Mouse (Mus musculus) limb, embryonic 11.5 days (tissue): ENCODE measurements at regions not wholly inside any gene's neighbourhood (a gene's known extent, or its start where the extent isn't known, plus 50 kb on each side); places are given as distances from the start of the nearest gene placed in this dataset.
A peak's percentile ranks its signal among the peaks of the same experiment; 100 is the strongest.

Experiments used
- ATAC-seq: fragments of 200-750 bp; cut with Nextera tagmentation; 2 replicates; pipeline ENCODE4 v1.8.0; 2017; ENCODE audit warnings: low read depth; ENCODE audit not compliant: insufficient number of reproducible peaks, low FRiP score, low TSS enrichment
- DNase-seq: peaks from one replicate; pipeline ENCODE4 v3.0.0-alpha.2; 2015; ENCODE audit warnings: low spot score
- H3K27ac ChIP-seq: fragments of 300-500 bp; sonication (generic); replicated peaks from 2 replicates; pipeline ENCODE4 v1.5.1; 2014; ENCODE audit warnings: low read depth, mild to moderate bottlenecking, low read length
- H3K27me3 ChIP-seq: fragments of 300-500 bp; sonication (generic); 2 replicates; pipeline ENCODE4 v1.6.1; 2014; ENCODE audit warnings: mild to moderate bottlenecking, low read length, mixed read lengths; ENCODE audit not compliant: control insufficient read depth, insufficient read depth
- H3K36me3 ChIP-seq: fragments of 300-500 bp; sonication (generic); 2 replicates; pipeline ENCODE4 v1.6.1; 2014; ENCODE audit warnings: mild to moderate bottlenecking, low read length, moderate library complexity, mixed read lengths; ENCODE audit not compliant: control insufficient read depth, insufficient read depth
- H3K4me1 ChIP-seq: fragments of 300-500 bp; sonication (generic); 2 replicates; pipeline ENCODE4 v1.6.1; 2014; ENCODE audit warnings: low read length, mixed read lengths; ENCODE audit not compliant: control insufficient read depth, insufficient read depth
- H3K4me2 ChIP-seq: fragments of 300-500 bp; sonication (generic); 2 replicates; pipeline ENCODE4 v1.6.1; 2014; ENCODE audit warnings: low read depth, mild to moderate bottlenecking, moderate library complexity; ENCODE audit not compliant: severe bottlenecking
- H3K4me3 ChIP-seq: fragments of 300-500 bp; sonication (generic); 2 replicates; pipeline ENCODE4 v1.5.1; 2014; ENCODE audit warnings: low read depth, low read length
- H3K9ac ChIP-seq: fragments of 300-500 bp; sonication (generic); 2 replicates; pipeline ENCODE4 v1.6.1; 2014; ENCODE audit warnings: mild to moderate bottlenecking, low read length
- H3K9me3 ChIP-seq: fragments of 300-500 bp; sonication (generic); 2 replicates; pipeline ENCODE4 v1.6.1; 2016; ENCODE audit warnings: low read length; ENCODE audit not compliant: control insufficient read depth
- WGBS: fragments of 180-500 bp; shearing (Covaris S2); extraction: QIAGEN DNeasy Blood & Tissue Kit; methylation state at CpG from one replicate; pipeline ENCODE4 v1.1.7; 2014; 5-methylcytosine and 5-hydroxymethylcytosine counted together

DNA sequence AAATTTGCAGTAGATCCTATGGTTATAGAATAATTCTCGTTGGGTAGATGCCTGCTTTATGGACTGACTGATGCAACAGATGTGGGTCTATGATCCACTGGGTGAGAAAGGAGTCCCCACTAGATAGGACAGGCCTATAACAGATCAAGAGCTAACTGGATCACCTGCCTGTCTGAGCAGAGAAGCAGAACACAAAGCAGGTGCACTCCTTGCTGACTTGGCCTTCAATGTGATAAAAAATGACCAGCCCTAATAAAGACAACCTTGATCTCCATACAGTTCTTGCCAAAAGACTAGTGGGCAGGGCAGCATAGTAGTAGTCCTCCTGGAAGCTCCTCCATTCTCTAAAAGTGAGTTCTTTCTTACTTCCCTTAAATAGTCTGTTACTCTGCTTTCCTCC, 109.6 kb upstream of the Abcb5 start:
- no peak overlapping the region for H3K4me3 ChIP-seq
- H3K9ac ChIP-seq = no peak overlapping the region
- no peak for ATAC-seq
- H3K27ac ChIP-seq = no peak overlapping the region
- no peaks in the 10 kb centered on the region for H3K36me3 ChIP-seq
- no peaks in the 10 kb centered on the region for H3K9me3 ChIP-seq
- H3K27me3 ChIP-seq = no peaks in the 10 kb centered on the region
- whole genome bisulfite sequencing = 86% methylated on average over 1 of the region's 1 CpGs
- no peak overlapping the region for H3K4me2 ChIP-seq
- H3K4me1 ChIP-seq = no peaks in the 10 kb centered on the region
- no peak for DNase-seq

DNA sequence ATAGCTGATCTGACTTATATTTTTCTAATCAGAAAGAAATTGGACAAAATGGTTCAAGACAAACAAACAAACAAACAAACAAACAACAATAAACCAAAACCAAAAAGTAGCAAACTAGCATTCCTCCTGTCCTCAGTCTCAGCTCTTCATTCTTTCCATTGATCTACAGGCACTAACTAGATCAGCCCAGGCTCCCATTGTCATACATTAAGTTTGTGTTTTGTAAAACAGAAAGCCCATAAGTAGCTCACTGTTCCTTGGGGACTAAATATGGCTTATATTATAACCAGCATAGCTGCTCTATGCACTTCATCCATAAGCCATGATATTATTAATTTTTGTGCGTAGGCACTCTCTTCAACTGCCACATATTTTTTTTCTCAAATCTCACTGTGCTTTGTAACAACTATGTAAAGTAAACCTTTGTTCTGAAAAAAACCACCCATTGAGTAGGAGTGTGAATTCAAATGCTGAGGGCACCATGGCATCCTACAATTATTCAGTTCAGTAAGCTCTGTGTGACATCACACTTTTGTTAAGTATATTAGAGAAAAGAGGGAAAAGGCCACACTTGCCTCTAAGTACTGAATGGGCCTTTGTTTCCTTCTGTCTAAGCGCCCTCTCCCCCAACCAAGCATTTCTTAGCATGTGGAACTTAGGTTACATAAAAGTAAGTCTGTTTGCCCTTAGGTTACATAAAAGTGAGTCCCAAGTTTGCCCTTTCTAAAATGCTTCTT, 108.7 kb upstream of the Abcb5 start:
- WGBS = 73% methylated on average over 2 of the region's 2 CpGs
- ATAC-seq (peak; percentile 48; the same call in 1 of the 2 replicates), DNase-seq (no peak)

DNA sequence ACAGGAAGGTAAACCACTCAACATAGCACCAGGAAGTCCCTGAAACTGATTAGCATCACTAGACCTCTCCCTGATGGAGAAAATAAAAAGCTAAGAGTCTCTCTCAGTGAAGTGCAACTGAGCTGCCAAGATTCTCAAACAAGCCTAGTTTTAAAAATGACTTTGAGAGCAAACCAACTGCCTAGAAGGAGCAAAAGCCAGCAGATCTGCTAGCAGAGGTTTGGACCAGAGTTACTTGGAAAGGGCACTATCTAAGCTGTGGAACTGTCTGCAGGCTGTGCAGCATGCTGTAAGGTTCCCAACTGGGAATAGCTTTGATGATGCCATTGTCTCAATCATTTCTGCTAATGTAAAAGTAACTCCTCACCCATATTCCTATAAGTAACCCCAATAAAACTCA, 107.9 kb upstream of the Abcb5 start:
- no peak overlapping the region for H3K4me3 ChIP-seq
- no peak overlapping the region for H3K27ac ChIP-seq
- no peak overlapping the region for H3K4me2 ChIP-seq
- H3K36me3 ChIP-seq = no peaks in the 10 kb centered on the region
- H3K27me3 ChIP-seq = no peaks in the 10 kb centered on the region
- DNase-seq (no peak), ATAC-seq (no peak)
- no peak overlapping the region for H3K9ac ChIP-seq
- H3K4me1 ChIP-seq = no peaks in the 10 kb centered on the region
- no peaks in the 10 kb centered on the region for H3K9me3 ChIP-seq

More for the DNA sequence above, 108.7 kb upstream of the Abcb5 start:
- no peaks in the 10 kb centered on the region for H3K9me3 ChIP-seq
- H3K4me2 ChIP-seq = no peak overlapping the region
- no peaks in the 10 kb centered on the region for H3K4me1 ChIP-seq
- H3K27me3 ChIP-seq = no peaks in the 10 kb centered on the region
- no peak overlapping the region for H3K4me3 ChIP-seq
- H3K27ac ChIP-seq = no peak overlapping the region
- no peak overlapping the region for H3K9ac ChIP-seq
- no peaks in the 10 kb centered on the region for H3K36me3 ChIP-seq

DNA sequence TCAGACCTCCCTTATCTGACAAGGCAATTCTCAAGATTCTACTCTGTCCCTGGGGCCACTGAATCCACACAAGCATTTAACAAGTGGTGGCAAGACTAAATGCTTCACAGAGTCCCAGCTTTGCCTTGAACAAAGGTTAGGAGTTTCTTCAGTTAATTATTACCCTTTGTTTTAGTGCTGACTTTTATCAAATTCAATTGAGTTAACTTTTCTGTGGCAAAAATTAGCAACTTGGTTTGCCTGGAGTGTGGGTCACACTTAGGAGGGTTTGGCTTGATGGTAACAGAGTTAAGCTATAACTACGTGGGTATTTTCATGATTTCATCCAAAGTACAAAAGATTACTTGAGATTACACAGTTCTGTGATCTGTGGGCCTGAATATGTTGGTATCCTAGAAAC, 104.7 kb upstream of the Abcb5 start:
- Histone ChIP-seq H3K27me3 (no peaks in the 10 kb centered on the region), H3K36me3 (no peaks in the 10 kb centered on the region), H3K4me3 (no peak overlapping the region), H3K9ac (no peak overlapping the region), H3K9me3 (no peaks in the 10 kb centered on the region), H3K4me2 (no peak overlapping the region), H3K27ac (no peak overlapping the region), H3K4me1 (no peaks in the 10 kb centered on the region)
- no peak for ATAC-seq
- WGBS = 84% methylated on average over 1 of the region's 1 CpGs
- no peak for DNase-seq

DNA sequence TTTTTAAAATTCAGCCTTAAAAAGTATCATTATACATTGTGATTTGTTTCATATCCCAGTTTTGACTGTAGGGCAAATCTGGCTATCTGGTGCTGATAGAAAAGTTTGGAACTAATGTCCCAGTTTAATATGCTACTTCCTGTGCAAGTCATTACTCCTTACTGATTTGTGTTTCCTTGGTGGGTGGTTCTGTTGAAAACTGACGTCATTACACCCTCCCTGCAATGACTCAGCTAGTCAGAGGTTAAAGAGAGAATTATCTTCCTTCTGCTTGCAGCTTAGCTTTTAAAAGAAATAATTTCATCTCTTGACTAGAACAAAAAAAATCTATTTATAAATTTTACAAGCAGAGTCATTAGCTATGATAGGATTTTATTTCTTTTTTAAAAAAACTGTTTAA, 104.2 kb upstream of the Abcb5 start:
- H3K4me1 ChIP-seq = no peaks in the 10 kb centered on the region
- no peak for DNase-seq
- no peak overlapping the region for H3K4me2 ChIP-seq
- no peaks in the 10 kb centered on the region for H3K27me3 ChIP-seq
- no peak for ATAC-seq
- WGBS = 5% methylated on average over 1 of the region's 1 CpGs
- H3K27ac ChIP-seq = no peak overlapping the region
- H3K36me3 ChIP-seq = no peaks in the 10 kb centered on the region
- no peaks in the 10 kb centered on the region for H3K9me3 ChIP-seq
- no peak overlapping the region for H3K4me3 ChIP-seq
- H3K9ac ChIP-seq = no peak overlapping the region

DNA sequence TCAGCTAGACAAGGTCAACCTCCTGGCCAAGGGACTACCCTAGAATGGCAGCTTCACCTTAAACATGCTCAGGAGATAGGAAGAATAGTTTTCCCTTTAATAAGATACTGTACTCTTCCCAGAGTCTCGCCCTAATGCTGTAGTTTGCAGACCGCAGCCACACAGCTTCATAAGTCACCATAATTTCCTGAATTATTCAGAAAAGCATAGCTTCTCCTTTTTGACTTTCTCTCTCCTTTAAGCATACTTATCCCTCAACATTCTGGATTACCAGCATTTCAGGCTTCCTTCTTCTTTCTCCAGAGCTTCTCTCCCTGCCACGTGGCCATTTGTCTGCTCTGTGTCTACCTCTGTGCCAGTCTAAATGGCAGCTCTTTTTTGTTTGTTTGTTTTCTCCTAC, 103.5 kb upstream of the Abcb5 start:
- Histone ChIP-seq H3K27ac (no peak overlapping the region), H3K9me3 (no peaks in the 10 kb centered on the region), H3K9ac (no peak overlapping the region), H3K4me2 (no peak overlapping the region), H3K4me3 (no peak overlapping the region), H3K27me3 (no peaks in the 10 kb centered on the region), H3K36me3 (no peaks in the 10 kb centered on the region), H3K4me1 (no peaks in the 10 kb centered on the region)
- 85% methylated on average over 3 of the region's 3 CpGs for WGBS
- DNase-seq (no peak), ATAC-seq (no peak)

DNA sequence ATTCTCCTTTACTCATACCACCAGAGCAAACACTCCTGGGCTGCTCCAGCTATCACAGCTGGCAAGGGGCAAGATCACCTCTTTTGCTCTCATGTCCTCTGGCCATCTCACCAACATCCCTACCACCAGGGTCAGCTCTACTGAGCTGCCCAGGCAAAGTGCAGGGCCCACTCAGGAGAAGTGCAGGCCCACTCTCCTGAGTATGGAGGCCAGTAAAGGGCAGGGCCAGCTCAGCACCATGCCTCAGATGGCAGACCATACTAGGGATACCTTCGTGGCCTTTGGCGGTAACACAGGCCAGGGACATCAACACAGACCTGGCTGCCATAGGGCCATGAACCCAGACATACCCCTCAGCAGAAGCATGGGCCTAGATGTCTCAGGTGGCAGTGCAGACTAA, 101.9 kb upstream of the Abcb5 start:
- H3K4me2 ChIP-seq = no peak overlapping the region
- no peak overlapping the region for H3K4me3 ChIP-seq
- no peaks in the 10 kb centered on the region for H3K27me3 ChIP-seq
- H3K36me3 ChIP-seq = no peaks in the 10 kb centered on the region
- WGBS = 93% methylated on average over 2 of the region's 2 CpGs
- H3K9ac ChIP-seq = no peak overlapping the region
- no peak for ATAC-seq
- DNase-seq = no peak
- H3K27ac ChIP-seq = no peak overlapping the region
- no peaks in the 10 kb centered on the region for H3K4me1 ChIP-seq
- no peaks in the 10 kb centered on the region for H3K9me3 ChIP-seq

DNA sequence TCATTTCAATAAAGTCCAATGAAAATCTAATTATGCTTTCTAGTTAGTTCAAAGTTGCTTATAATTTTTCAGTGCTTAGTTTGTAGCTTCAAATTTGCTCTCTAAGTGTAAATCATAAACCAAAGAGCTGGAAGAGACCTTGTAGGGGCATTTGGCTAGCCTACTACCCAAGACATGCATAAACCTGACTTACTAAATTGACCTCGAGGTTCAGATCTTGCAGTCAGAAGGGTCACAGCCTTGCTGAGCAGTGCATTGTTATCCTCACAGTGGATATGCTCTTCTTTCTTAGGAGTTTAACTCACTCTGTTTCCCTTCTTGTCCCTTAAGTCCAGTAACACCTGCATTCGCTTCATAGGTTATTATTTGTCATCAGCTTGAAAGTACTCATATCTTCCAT, 96.7 kb upstream of the Abcb5 start:
- H3K27ac ChIP-seq = no peak overlapping the region
- H3K4me2 ChIP-seq = no peak overlapping the region
- no peaks in the 10 kb centered on the region for H3K4me1 ChIP-seq
- H3K27me3 ChIP-seq = no peaks in the 10 kb centered on the region
- H3K4me3 ChIP-seq = no peak overlapping the region
- no peak for ATAC-seq
- H3K9me3 ChIP-seq = no peaks in the 10 kb centered on the region
- no peaks in the 10 kb centered on the region for H3K36me3 ChIP-seq
- 79% methylated on average over 2 of the region's 2 CpGs for WGBS
- no peak for DNase-seq
- no peak overlapping the region for H3K9ac ChIP-seq

DNA sequence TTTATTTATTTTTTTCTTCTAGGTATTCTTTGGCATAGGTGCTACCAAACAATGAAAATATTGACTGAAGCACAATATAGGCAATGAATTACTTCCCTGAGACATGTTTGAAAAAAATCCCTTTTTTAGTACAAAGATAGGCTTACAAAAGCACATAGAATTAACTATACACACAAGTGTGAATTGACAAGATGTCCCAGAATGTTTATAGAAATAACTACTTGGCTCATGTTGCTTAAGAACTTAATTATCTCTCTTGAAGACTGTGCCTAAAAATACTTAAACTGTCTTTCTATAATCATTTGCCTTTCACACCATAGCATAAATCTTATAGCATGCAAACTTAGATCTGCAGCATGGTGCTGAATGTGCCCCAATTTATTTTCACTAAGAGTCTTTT, 96.3 kb upstream of the Abcb5 start:
- Histone ChIP-seq H3K4me2 (no peak overlapping the region), H3K4me1 (no peaks in the 10 kb centered on the region), H3K27ac (no peak overlapping the region), H3K36me3 (no peaks in the 10 kb centered on the region), H3K4me3 (no peak overlapping the region), H3K9me3 (no peaks in the 10 kb centered on the region), H3K27me3 (no peaks in the 10 kb centered on the region), H3K9ac (no peak overlapping the region)
- DNase-seq (no peak), ATAC-seq (no peak)
